Mouse (Mus musculus): ENCODE measurements around the gene Rasgrp3. TPM values are rescaled to one million over a fixed set of nuclear protein-coding genes. Genes with fewer than 3 reads are reported as not detected.
A peak's percentile ranks its signal among the peaks of the same experiment; 100 is the strongest.

Gene Rasgrp3
- polyA plus RNA-seq, 1 experiment from 2014 or later = 32.5 TPM

- H3K4me1 ChIP-seq = peaks cover 10% of the 10 kb centered on the region; the same call in 1 of the 2 replicates
- no peak for ATAC-seq (ENCODE audit: borderline replicate concordance, extremely low read depth, low FRiP score, low TSS enrichment)
- peak overlapping the region; percentile 83 for H3K4me2 ChIP-seq
- H3K36me3 ChIP-seq = peaks cover 12% of the 10 kb centered on the region; the same call in 1 of the 2 replicates
- peak overlapping the region; percentile 85 for H3K9ac ChIP-seq
- WGBS = 34% methylated on average over 11 of the region's 11 CpGs
- peak overlapping the region; percentile 93 for H3K4me3 ChIP-seq
- H3K27me3 ChIP-seq = no peaks in the 10 kb centered on the region
- H3K9me3 ChIP-seq = no peaks in the 10 kb centered on the region
- no peak overlapping the region for H3K27ac ChIP-seq
Observed at GRCm38 (mm10) chr17:75550771-75551413, 115.2 kb downstream of the Rasgrp3 start.

GRCm38 (mm10) chr17:75551512-75552400 is 116.1 kb downstream of the Rasgrp3 start, which contains the start of gene Fam98a:
Fam98a (minus strand) TSS chr17:75551946.
- WGBS = under 1% methylated on average over 56 of the region's 56 CpGs
- Histone ChIP-seq H3K36me3 (0 out of 2 replicates have a peak, but pooled peaks cover 3% of the 10 kb centered on the region), H3K27me3 (no peaks in the 10 kb centered on the region), H3K27ac (peak within 1 kb of the TSS; percentile 57), H3K4me3 (peak within 1 kb of the TSS; percentile 93), H3K9ac (peak within 1 kb of the TSS; percentile 85), H3K9me3 (no peaks in the 10 kb centered on the region), H3K4me2 (peak within 1 kb of the TSS; percentile 83), H3K4me1 (peaks cover 10% of the 10 kb centered on the region; the same call in 1 of the 2 replicates)
- peak; percentile 99 for ATAC-seq (ENCODE audit: borderline replicate concordance, extremely low read depth, low FRiP score, low TSS enrichment)

GRCm38 (mm10) chr17:75557031-75557430 is 121.3 kb downstream of the Rasgrp3 start:
- Histone ChIP-seq H3K9me3 (no peaks in the 10 kb centered on the region), H3K27ac (no peak overlapping the region), H3K27me3 (no peaks in the 10 kb centered on the region), H3K4me1 (no peaks in the 10 kb centered on the region), H3K36me3 (no peaks in the 10 kb centered on the region), H3K4me2 (no peak overlapping the region), H3K4me3 (no peak overlapping the region), H3K9ac (no peak overlapping the region)
- whole genome bisulfite sequencing = 44% methylated on average over 3 of the region's 3 CpGs
- no peak for ATAC-seq (ENCODE audit: borderline replicate concordance, extremely low read depth, low FRiP score, low TSS enrichment)

GRCm38 (mm10) chr17:75558041-75558440 is 122.3 kb downstream of the Rasgrp3 start:
- no peaks in the 10 kb centered on the region for H3K27me3 ChIP-seq
- H3K27ac ChIP-seq = no peak overlapping the region
- no peak overlapping the region for H3K4me2 ChIP-seq
- no peaks in the 10 kb centered on the region for H3K4me1 ChIP-seq
- WGBS = 87% methylated on average over 2 of the region's 2 CpGs
- no peaks in the 10 kb centered on the region for H3K36me3 ChIP-seq
- H3K9ac ChIP-seq = no peak overlapping the region
- no peaks in the 10 kb centered on the region for H3K9me3 ChIP-seq
- no peak overlapping the region for H3K4me3 ChIP-seq
- no peak for ATAC-seq (ENCODE audit: borderline replicate concordance, extremely low read depth, low FRiP score, low TSS enrichment)

GRCm38 (mm10) chr17:75575608-75576007 is 139.9 kb downstream of the Rasgrp3 start:
- WGBS = 43% methylated on average over 7 of the region's 7 CpGs
- ATAC-seq (ENCODE audit: borderline replicate concordance, extremely low read depth, low FRiP score, low TSS enrichment) = no peak
- Histone ChIP-seq H3K4me3 (no peak overlapping the region), H3K9me3 (no peaks in the 10 kb centered on the region), H3K4me2 (no peak overlapping the region), H3K27ac (no peak overlapping the region), H3K9ac (no peak overlapping the region), H3K36me3 (no peaks in the 10 kb centered on the region), H3K27me3 (no peaks in the 10 kb centered on the region), H3K4me1 (no peaks in the 10 kb centered on the region)

Other genes starting within 250 kb of the Rasgrp3 start
- 25.0 and 25.7 TPM in 2 replicates for gene Fam98a, start 116.0 kb downstream of the Rasgrp3 start, polyA plus RNA-seq (2015; fragmentation: Nextera tagmentation; extraction: Ambion mirVana)